Mouse (Mus musculus) thymus, adult 2 months (tissue): ENCODE measurements around the gene Hist1h3f. TPM values are rescaled to one million over a fixed set of nuclear protein-coding genes. Genes with fewer than 3 reads are reported as not detected.
A peak's percentile ranks its signal among the peaks of the same experiment; 100 is the strongest.

Experiments
- DNase-seq: peaks from one replicate; pipeline ENCODE4 v3.0.0; 2021
- H3K27ac ChIP-seq: fragments of 200-500 bp; 2 replicates; pipeline ENCODE4 v1.5.1; 2012; ENCODE audit warnings: low read length, control low read depth; ENCODE audit not compliant: control insufficient read depth, insufficient read depth
- H3K27me3 ChIP-seq: fragments of 200-500 bp; 2 replicates; pipeline ENCODE4 v1.6.1; 2012; ENCODE audit warnings: mild to moderate bottlenecking, low read length, moderate library complexity, mixed read lengths; ENCODE audit not compliant: control insufficient read depth, insufficient read depth
- H3K36me3 ChIP-seq: fragments of 200-500 bp; 2 replicates; pipeline ENCODE4 v1.6.1; 2012; ENCODE audit warnings: mild to moderate bottlenecking, low read length, moderate library complexity; ENCODE audit not compliant: control insufficient read depth, insufficient read depth
- H3K4me1 ChIP-seq: fragments of 200-500 bp; replicated peaks from 2 replicates; pipeline ENCODE4 v1.6.1; 2012; ENCODE audit warnings: low read length; ENCODE audit not compliant: control insufficient read depth, insufficient read depth
- H3K4me3 ChIP-seq: fragments of 200-500 bp; 2 replicates; pipeline ENCODE4 v1.5.1; 2012; ENCODE audit warnings: mild to moderate bottlenecking, low read length, control low read depth, moderate library complexity; ENCODE audit not compliant: control insufficient read depth, insufficient read depth
- CTCF ChIP-seq: fragments of 200-500 bp; IDR thresholded peaks from 2 replicates; pipeline ENCODE4 v1.5.1; 2012; ENCODE audit warnings: mild to moderate bottlenecking, control low read depth, low read length, moderate library complexity, borderline replicate concordance; ENCODE audit not compliant: control insufficient read depth, poor library complexity, insufficient read depth; ENCODE audit errors: extremely low read depth
- POLR2A ChIP-seq: fragments of 200-500 bp; IDR thresholded peaks from 2 replicates; pipeline ENCODE4 v1.6.1; 2012; ENCODE audit warnings: mild to moderate bottlenecking, low read length, control low read depth, moderate library complexity; ENCODE audit not compliant: control insufficient read depth, poor library complexity, insufficient read depth; ENCODE audit errors: extremely low read depth
- WGBS: fragments of 180-500 bp; shearing (Covaris S2); methylation state at CpG from one replicate; pipeline ENCODE4 v1.1.7; 2018; 5-methylcytosine and 5-hydroxymethylcytosine counted together
- polyA plus RNA-seq: library from polyadenylated mRNA; depleted of rRNA; stranded (reverse); fragments of >200 nt; gene quantifications from 2 replicates; pipeline ENCODE4 v1.2.3, GENCODE M21; 2012

Gene Hist1h3f
- polyA plus RNA-seq, 1 experiment: 72.3 TPM

- Histone ChIP-seq H3K27ac (no peak overlapping the region; the same call in 1 of the 2 replicates), H3K27me3 (no peaks in the 10 kb centered on the region), H3K36me3 (no peaks in the 10 kb centered on the region), H3K4me1 (peaks cover 3% of the 10 kb centered on the region), H3K4me3 (no peak overlapping the region)
- no peak for DNase-seq
- TF ChIP-seq POLR2A (no peak), CTCF (no peak)
- 53% methylated on average over 7 of the region's 7 CpGs for WGBS
These were observed 32.6 kb downstream of the Hist1h3f start for GRCm38 (mm10) chr13:23576351-23576881.

- Histone ChIP-seq H3K36me3 (no peaks in the 10 kb centered on the region), H3K27me3 (no peaks in the 10 kb centered on the region), H3K4me1 (peaks cover 6% of the 10 kb centered on the region), H3K27ac (no peak overlapping the region; the same call in 1 of the 2 replicates), H3K4me3 (no peak overlapping the region)
- TF ChIP-seq CTCF (no peak), POLR2A (no peak)
- WGBS: 69% methylated on average over 6 of the region's 6 CpGs
- DNase-seq: no peak
These were observed 33.2 kb downstream of the Hist1h3f start for GRCm38 (mm10) chr13:23576906-23577639.

DNA sequence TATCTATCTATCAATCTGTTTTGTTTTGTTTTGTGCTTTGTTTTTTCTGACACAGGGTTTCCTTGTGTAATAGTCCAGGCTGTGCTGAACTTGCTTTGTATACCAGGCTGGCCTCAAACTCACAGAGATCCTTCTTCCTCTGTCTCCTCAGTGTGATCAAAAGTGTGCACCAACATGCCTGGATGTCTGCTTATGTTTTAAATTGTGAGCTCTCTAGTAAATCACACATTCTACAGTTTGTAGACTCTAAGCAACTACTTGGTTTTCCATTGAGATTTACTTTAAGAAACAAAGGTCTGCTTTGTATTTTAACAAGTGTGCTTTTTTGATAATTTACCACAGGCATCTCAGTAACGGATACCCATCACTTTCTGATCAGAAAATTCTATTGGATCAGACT, 34.0 kb downstream of the Hist1h3f start:
- Histone ChIP-seq H3K27me3 (no peaks in the 10 kb centered on the region), H3K4me3 (no peak overlapping the region), H3K36me3 (no peaks in the 10 kb centered on the region), H3K27ac (no peak overlapping the region), H3K4me1 (peaks cover 8% of the 10 kb centered on the region)
- TF ChIP-seq POLR2A (no peak), CTCF (no peak)
- DNase-seq: no peak
- 95% methylated on average over 1 of the region's 1 CpGs for WGBS

DNA sequence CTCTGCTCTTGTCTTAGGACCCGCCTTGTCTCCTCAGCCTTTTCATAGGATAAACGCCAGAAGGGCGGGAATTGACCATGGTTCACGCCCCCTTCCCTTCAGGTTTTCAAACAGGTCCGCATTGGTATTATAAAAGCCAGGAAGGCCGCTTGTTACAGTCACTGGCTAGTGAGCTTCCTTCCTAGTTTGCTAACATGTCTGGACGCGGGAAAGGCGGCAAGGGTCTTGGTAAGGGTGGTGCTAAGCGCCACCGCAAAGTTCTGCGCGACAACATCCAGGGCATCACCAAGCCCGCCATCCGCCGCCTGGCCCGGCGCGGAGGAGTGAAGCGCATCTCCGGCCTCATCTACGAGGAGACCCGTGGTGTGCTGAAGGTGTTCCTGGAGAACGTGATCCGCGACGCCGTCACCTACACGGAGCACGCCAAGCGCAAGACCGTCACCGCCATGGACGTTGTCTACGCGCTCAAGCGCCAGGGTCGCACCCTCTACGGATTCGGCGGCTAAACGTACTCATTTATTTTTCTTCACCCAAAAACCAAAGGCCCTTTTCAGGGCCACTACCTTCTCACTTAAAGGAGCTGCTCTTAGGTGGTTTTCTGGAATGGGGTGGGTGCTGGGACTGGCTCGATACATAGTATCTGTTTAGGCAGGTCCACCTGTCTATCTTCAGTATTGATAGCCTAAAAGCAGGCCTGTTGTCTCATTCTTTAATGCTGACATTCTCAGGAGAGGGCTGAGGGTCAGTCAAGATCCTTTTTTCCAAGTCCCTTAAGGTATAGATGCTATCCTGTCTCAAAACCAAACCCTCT, 37.8 kb downstream of the Hist1h3f start, which contains the start of gene Hist1h4d:
Gene Hist1h4d, plus strand, starts transcription at position 191 of the 811 bp plus-strand sequence.
- no peaks in the 10 kb centered on the region for H3K36me3 ChIP-seq
- peak; percentile 98 for TF ChIP-seq POLR2A
- no peak for TF ChIP-seq CTCF
- H3K27ac ChIP-seq: peak within 1 kb of the TSS; percentile 73
- under 1% methylated on average over 43 of the region's 43 CpGs for WGBS
- H3K27me3 ChIP-seq: no peaks in the 10 kb centered on the region
- peak within 1 kb of the TSS; percentile 49 for H3K4me3 ChIP-seq
- DNase-seq: peak; percentile 95
- H3K4me1 ChIP-seq: peaks cover 10% of the 10 kb centered on the region

GRCm38 (mm10) chr13:23582219-23583056, 38.6 kb downstream of the Hist1h3f start:
- Histone ChIP-seq H3K36me3 (no peaks in the 10 kb centered on the region), H3K4me1 (peaks cover 11% of the 10 kb centered on the region), H3K27me3 (no peaks in the 10 kb centered on the region), H3K27ac (peak overlapping the region; percentile 69), H3K4me3 (no peak overlapping the region)
- TF ChIP-seq POLR2A (no peak), CTCF (no peak)
- 31% methylated on average over 6 of the region's 6 CpGs for WGBS
- no peak for DNase-seq

DNA sequence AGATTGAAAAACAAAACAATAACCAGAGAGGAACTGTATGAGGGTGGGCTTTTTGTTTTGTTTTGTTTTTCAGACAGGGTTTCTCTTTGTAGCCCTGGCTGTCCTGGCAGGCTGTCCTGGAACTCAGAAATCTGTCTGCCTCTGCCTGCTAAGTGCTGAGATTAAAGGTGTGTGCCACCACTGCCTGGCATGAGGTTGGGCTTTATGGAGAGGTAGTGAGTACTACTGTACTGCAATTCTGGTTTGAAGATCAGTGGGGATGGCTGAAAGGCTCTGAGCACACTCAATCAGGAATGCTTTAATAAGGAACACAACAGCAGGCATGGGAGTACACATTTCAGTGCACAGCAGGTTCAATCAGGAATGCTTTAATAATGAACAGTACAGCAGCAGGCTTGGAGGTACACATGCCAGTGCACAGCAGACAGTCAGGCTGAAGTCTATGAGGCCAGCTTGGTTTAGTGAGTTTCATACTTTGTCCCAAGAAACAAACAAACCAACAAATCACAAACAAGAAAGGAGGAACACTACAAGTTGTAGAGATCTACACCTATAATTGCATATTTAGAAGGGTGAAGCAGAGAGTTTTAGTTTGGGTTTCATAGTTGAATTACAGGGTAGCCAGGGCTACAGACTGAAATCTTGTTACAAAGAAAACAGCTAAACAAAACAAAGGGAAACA, 39.7 kb downstream of the Hist1h3f start:
- peak overlapping the region; percentile 75 for H3K27ac ChIP-seq
- no peak overlapping the region for H3K4me3 ChIP-seq
- peaks cover 11% of the 10 kb centered on the region for H3K4me1 ChIP-seq
- H3K36me3 ChIP-seq: no peaks in the 10 kb centered on the region
- no peak for DNase-seq
- no peaks in the 10 kb centered on the region for H3K27me3 ChIP-seq
- TF ChIP-seq POLR2A: no peak
- no peak for TF ChIP-seq CTCF
